Mouse (Mus musculus) thymus, postnatal 0 days (tissue): ENCODE data around the gene Cdrt4. TPM values are rescaled to one million over a fixed set of nuclear protein-coding genes. Genes with fewer than 3 reads are reported as not detected.

Experiments used
- DNase-seq: peaks from one replicate; pipeline ENCODE4 v3.0.0-alpha.2; 2015; ENCODE audit warnings: low spot score
- polyA plus RNA-seq: library from polyadenylated mRNA; unstranded; fragments of >200 nt; fragmentation: Nextera tagmentation; extraction: Ambion mirVana; gene quantifications from 2 replicates; pipeline ENCODE4 v1.2.1, GENCODE M21; 2015

Cdrt4 gene
- 0.24 TPM in 1 of 2 replicates, not detected in the other for polyA plus RNA-seq

DNA sequence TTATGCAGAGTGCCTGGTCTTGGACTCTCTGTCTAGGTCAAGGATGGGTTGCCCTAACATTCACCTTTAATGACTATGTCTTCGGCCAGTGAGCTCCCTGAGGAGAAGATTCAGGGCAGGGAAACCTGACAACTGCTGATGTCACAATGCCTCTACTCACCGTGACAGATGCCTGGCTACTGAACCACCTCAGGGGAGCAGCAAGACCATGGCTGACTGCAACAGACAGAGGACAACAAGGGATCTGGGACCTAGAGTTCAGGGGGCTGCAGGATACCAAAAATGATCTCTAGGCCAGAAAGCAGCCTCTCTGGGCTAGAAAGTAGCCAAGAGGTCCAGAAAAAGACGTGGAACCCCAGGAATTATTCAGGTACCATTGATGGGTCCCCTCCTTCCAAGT lies at the start of gene Cdrt4:
TSS of gene Cdrt4 (plus strand) at position 182 of the 400 bp plus-strand sequence.
- no peak for DNase-seq

DNA sequence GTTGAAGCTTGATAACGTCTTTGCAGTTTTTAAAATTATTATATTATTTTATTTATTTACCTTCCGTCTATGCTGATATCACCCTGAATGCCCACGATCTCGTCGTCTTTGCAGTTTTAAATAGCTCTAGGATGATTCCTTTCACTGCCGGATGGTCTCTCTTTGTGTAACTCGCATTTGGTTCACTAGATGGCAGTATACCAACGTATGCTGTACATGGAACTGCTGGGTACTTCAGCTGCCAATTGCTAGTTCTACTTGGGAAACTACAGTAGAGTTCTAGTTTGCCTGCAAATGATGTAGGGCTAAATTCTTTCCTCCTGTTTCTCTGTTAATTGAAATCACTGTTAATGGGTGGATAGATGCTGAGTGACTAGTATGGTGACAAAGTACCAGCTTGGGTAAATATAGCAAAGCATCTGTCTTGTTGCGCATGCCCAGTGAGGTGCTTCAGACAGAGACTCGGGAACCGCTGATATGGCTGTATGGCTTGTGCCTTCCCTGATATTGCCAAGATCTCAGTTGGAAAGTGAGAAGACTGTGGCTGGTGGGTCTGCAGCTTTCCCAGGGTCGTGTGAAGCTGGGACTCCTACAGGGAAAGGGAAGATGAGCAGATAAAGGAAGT lies 49.2 kb upstream of the Cdrt4 start:
- DNase-seq: peak; percentile 69

- DNase-seq: no peak
Measured at GRCm38 (mm10) chr11:62903871-62904495, 47.0 kb upstream of the Cdrt4 start.

DNA sequence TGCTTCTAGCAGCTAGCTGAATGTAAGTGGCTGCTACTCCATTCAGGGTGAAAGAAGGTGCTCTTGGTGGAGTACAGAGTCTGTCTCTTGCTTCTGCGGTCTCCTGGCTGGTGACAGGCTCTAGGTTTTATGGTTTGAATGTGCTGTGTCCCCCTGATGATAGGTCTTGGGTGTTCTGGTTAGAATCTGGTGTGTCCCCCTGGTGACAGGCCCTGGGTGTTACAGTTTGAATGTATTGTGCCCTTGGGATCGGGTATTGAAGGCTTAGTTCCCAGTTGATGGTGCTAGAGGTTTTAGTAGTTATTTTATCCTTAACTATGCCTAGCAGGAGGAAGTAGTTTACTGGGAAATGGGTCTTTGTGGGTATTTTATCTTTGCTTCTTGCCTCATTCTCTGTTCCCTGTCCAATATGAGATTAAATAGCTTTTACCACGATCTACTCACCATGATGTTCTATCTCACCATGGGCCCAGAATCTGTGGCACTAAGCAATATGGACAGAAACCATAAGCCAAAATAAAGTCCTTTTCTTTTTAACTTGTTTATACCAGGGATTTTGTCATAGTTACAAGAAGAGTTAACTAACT lies 41.2 kb upstream of the Cdrt4 start:
- DNase-seq: peak; percentile 23

- no peak for DNase-seq
Measured at GRCm38 (mm10) chr11:62911362-62911761, 39.6 kb upstream of the Cdrt4 start.

DNA sequence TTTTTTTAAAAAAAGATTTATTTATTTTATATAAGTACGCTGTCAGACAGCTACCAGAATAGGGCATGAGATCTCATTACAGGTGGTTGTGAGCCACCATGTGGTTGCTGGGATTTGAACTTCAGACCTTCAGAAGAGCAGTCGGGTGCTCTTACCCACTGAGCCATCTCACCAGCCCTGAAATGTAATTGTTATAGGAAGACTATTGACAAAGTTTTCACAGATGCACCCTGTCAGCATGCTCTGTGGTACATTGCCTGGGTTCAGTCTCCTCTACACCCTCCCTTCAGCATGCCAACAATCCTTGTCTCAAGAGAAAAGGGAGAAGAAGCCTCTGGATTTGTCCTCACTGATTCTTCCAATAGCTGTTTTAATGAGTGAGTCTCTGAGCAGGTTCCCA lies 37.9 kb upstream of the Cdrt4 start:
- DNase-seq: no peak

DNA sequence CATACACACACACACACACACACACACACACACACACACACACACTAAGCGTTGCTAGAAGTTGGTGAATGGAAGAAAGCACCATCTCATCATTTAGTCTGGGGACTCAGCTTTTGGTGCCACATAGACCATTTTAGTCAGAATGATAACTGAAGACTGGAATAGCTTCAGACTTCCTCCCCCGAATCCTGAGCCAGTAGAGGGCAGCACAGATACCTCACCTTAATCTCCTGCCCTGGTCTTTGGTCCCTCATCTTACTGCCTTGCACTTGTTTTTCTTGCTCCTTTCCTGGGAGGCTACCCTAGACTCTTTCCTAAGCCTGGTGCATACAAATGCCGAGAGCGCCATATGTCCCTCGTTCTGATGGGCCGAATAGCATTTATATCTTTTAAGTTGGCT lies 36.5 kb upstream of the Cdrt4 start:
- DNase-seq: peak; percentile 22

DNA sequence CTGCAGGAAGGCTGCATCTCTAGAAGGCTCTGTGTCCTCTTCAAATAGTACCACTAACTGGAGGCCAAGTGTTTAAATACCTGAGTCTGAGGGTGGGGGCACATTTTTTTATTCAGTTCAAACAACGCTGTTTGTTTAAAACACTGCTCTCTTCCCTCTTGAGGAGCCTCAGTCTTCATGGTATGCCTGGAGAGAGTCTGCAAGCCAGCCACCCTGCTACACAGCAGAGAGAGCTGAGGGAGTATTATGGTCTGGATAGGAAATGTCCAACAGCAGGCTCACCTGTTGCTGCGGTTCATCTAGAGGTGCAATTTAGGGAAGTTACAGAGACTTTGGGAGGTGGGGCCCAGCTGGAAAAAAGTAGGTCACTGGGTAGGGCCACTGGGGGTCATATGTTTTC lies 35.5 kb upstream of the Cdrt4 start:
- no peak for DNase-seq

- no peak for DNase-seq
Measured at GRCm38 (mm10) chr11:62916765-62917164, 34.2 kb upstream of the Cdrt4 start.

GRCm38 (mm10) chr11:62919946-62920742 lies 30.8 kb upstream of the Cdrt4 start:
- DNase-seq: no peak

GRCm38 (mm10) chr11:62920743-62921050 lies 30.3 kb upstream of the Cdrt4 start:
- DNase-seq: no peak

- DNase-seq: peak; percentile 64
Measured at GRCm38 (mm10) chr11:62921052-62921977, 29.7 kb upstream of the Cdrt4 start.

DNA sequence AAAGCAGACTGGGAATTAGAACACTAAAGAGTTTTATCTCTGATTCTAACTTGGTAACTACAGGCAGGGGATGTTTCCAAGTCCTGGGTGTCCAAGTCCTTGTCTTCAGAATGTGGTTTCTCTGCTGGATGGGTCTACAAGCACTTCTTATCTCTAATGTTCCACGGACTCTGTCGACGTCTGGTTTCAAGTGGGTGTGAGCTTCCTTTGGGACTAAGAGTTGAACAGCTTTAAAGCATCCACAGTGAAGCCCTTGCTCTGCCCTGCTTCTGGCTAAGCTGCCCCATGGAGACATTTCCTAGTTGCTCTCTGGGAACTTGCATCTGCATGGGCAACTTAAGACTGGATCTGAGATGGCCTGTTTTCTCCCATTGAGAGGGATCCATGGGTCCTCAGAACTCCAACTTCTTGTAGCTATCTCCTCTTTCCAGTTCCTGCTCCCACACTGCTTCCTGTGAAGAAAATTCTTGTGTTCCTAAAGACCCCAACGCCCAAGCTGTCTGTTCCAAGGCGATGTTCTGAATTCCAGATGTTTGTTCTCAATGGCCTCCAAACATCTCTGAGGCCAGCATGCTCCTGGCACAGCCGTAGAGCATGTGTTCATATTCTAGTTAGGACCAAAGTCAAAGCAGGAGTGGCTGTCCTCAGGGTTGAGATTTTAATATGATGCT lies 26.8 kb upstream of the Cdrt4 start:
- no peak for DNase-seq

DNA sequence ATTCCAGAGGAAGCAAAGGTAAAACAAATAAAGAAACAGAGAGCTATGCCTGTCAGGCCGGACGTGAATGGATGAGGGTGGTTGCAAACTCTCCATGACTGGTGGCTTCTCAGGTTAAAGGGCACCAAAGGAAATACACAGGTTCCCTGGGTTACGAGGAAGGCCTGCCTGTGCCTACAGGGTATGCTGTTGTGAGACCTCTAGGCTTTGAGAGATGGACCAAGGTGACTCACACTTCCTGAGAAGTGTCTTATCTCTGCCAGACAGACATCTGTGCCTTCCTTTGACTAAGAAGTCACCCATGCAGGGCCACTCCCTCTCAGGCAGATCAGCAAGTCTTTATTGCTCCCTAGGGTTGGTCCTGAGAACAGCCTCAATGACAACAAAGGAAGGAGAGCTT lies 21.2 kb upstream of the Cdrt4 start:
- no peak for DNase-seq

DNA sequence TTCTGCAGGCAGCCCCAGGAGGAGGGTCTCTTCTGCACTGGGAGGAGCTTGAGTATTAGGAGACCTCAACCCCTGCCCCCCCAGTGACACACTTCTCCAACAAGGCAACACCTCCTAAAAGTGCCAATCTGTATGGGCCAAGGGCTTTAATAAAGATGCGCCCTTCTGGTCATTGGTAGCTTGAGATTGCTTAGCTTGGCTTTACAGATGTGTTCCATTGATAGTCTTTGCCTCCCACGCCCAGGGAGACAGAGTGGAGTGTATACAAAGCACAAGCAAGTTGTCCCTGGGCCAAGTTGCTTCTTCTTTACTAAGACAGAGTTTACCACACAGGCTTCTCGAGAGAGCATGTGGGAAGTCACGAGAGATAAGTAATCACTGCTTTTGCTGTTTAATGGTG lies 20.4 kb upstream of the Cdrt4 start:
- DNase-seq: no peak

DNA sequence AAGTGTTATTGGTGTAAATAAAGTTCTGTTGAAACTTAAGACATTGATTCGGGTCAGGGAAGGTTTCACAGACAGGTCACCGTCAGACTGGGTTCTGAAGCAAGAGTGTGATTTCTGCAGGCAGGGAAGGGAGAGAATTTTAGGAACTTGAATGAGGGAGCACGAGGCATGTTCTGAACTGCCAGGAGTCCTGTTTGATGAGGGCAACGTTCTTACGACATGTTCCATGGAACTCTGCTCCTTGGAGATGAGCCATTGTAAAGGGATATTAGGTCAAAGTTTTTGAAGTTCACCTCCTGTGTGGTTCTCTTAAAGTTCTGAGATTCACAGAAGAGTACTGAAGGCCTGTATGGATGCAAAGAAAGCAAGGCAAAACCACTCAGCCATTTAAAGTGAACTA lies 19.9 kb upstream of the Cdrt4 start:
- no peak for DNase-seq

DNA sequence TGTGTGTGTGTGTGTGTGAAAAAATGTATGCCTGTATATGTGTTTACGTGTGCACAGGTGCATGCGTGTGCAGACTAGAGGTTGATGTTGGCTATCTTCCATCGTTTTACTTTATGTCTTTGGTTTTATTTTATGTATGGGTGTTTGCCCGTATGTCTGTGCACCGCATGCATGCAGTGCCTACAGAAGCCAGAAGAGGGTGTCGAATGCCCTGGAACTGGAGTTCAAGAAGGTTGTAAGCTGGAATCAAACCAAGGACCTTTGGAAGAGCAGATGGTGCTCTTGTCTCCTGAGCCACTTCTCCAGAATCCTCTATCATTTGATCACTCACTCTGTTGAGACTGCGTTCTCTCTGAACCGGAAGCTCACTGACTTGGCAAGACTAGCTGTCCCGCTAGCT lies 17.9 kb upstream of the Cdrt4 start:
- DNase-seq: no peak

GRCm38 (mm10) chr11:62934795-62935514 lies 16.0 kb upstream of the Cdrt4 start:
- DNase-seq: no peak

DNA sequence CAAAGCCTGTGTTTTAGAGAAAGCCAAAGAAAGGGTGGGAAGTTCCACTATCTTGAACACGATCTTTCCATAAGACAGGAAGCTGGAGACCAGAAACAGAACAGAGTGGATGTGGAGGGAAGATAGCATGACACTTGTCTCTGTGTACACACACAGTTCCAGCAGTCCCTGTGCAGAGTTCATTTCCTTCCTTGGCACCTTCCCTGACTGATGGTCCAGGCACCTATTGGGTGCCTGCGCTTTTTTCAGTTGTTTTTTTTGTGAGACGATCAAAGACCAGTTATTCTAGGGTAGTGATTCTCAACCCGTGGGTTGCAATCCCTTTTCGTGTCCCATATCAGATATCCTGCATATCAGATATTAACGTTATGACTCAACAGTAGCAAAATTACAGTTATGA lies 13.0 kb upstream of the Cdrt4 start:
- no peak for DNase-seq

DNA sequence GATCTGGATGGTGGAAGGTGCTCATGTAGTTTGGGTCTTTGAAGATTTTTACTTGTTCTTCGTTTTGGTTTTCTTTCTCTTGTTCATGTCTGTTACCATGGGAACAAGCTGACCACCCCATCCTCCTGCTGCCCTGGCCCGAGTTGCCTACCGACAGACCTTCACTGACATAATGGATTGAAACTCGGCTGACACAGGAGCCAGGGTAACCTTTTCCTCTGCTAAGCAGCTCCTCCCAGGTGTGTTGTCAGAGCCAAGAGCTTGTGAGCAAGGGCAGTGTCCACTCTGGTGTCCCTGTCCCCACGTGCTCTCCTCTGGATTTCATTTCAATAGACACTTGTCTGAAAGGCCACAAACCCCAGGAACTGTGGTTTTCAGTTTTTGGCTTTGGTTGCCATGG lies 12.1 kb upstream of the Cdrt4 start:
- DNase-seq: no peak
